Mouse (Mus musculus) stomach, postnatal 0 days (tissue): ENCODE measurements around the gene Tmem189.

ENCODE experiments used
- CTCF ChIP-seq: IDR thresholded peaks from 2 replicates; pipeline ENCODE4 v1.5.1; 2016; ENCODE audit warnings: antibody characterized with exemption, low read depth, mild to moderate bottlenecking, moderate library complexity
- EP300 ChIP-seq: optimal IDR thresholded peaks from 2 replicates; pipeline ENCODE3; 2016; ENCODE audit warnings: antibody characterized with exemption

DNA sequence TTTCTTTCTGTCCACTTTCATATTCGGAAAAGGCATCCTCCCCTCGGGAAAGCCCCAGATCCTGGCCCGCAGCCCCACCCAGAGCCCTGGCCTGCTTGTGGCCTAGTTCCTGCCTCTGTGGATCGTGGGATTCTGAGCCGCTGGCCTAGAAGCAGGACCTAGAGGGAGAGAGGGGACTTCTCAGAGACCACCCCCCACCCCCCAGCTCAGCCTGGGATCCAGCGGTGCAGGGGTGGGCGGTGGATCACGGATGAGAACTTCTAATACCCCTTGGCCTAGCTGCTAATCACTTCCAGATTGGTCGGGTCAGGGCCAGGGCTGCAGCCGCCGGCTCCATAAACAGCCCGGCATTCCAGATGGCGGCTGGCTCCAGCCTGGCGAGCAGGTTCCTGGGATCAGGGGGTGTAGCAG, 93.9 kb downstream of the Tmem189 start:
- TF ChIP-seq CTCF (no peak), EP300 (no peak)
